Mouse (Mus musculus) heart, postnatal 0 days (tissue): ENCODE results near the gene Gabrd. TPM values are rescaled to one million over a fixed set of nuclear protein-coding genes. Genes with fewer than 3 reads are reported as not detected.

Source experiments
- ATAC-seq: fragments of 200-750 bp; cut with Nextera tagmentation; 2 replicates; pipeline ENCODE4 v1.8.0; 2017; ENCODE audit warnings: low read depth, moderate number of reproducible peaks, moderate library complexity; ENCODE audit not compliant: insufficient read depth
- DNase-seq: peaks from one replicate; pipeline ENCODE4 v3.0.0-alpha.2; 2016; ENCODE audit warnings: low spot score
- H3K27ac ChIP-seq: fragments of 300-500 bp; sonication (generic); 2 replicates; pipeline ENCODE4 v1.5.1; 2014; ENCODE audit warnings: low read depth, mild to moderate bottlenecking
- H3K27me3 ChIP-seq: fragments of 300-500 bp; sonication (generic); 2 replicates; pipeline ENCODE4 v1.6.1; 2014; ENCODE audit warnings: low read length, mixed read lengths; ENCODE audit not compliant: control insufficient read depth, insufficient read depth
- H3K36me3 ChIP-seq: fragments of 300-500 bp; sonication (generic); replicated peaks from 2 replicates; pipeline ENCODE4 v1.6.1; 2014; ENCODE audit warnings: low read length, mixed read lengths; ENCODE audit not compliant: control insufficient read depth, insufficient read depth
- H3K4me1 ChIP-seq: fragments of 300-500 bp; sonication (generic); 2 replicates; pipeline ENCODE4 v1.6.1; 2014; ENCODE audit warnings: antibody characterized with exemption; ENCODE audit not compliant: control insufficient read depth, insufficient read depth
- H3K4me2 ChIP-seq: fragments of 300-500 bp; sonication (generic); 2 replicates; pipeline ENCODE4 v1.6.1; 2014; ENCODE audit warnings: low read depth, mild to moderate bottlenecking, low read length, moderate library complexity
- H3K4me3 ChIP-seq: fragments of 300-500 bp; sonication (generic); 2 replicates; pipeline ENCODE4 v1.5.1; 2014; ENCODE audit warnings: low read depth, low read length
- H3K9ac ChIP-seq: fragments of 300-500 bp; sonication (generic); replicated peaks from 2 replicates; pipeline ENCODE4 v1.6.1; 2014; ENCODE audit warnings: low read depth, low read length, mixed read lengths
- H3K9me3 ChIP-seq: fragments of 300-500 bp; sonication (generic); replicated peaks from 2 replicates; pipeline ENCODE4 v1.6.1; 2016; ENCODE audit warnings: low read length; ENCODE audit not compliant: control insufficient read depth
- CTCF ChIP-seq: IDR thresholded peaks from 2 replicates; pipeline ENCODE4 v1.5.1; 2016; ENCODE audit warnings: antibody characterized with exemption, control low read depth, low read depth
- EP300 ChIP-seq: IDR thresholded peaks from 2 replicates; pipeline ENCODE4 v1.6.1; 2016; ENCODE audit warnings: antibody characterized with exemption, low read depth
- WGBS: fragments of 180-500 bp; shearing (Covaris S2); extraction: QIAGEN DNeasy Blood & Tissue Kit; methylation state at CpG from one replicate; pipeline ENCODE4 v1.1.7; 2014; 5-methylcytosine and 5-hydroxymethylcytosine counted together
- polyA plus RNA-seq: library from polyadenylated mRNA; unstranded; fragments of >200 nt; fragmentation: Nextera tagmentation; extraction: Ambion mirVana; gene quantifications from 2 replicates; pipeline ENCODE4 v1.2.1, GENCODE M21; 2015
- total RNA-seq: library from RNA; depleted of rRNA; stranded (reverse); fragments of >200 nt; gene quantifications from 2 replicates; pipeline ENCODE4 v1.2.3, GENCODE M21; 2014; ENCODE audit warnings: low replicate concordance

Gabrd gene
- total and polyA plus RNA-seq, 2 experiments from 2014 or later: 0.15 TPM; not detected in 1

GRCm38 (mm10) chr4:155346350-155346749 is 51.6 kb downstream of the Gabrd start:
- H3K36me3 ChIP-seq: no peaks in the 10 kb centered on the region
- H3K4me1 ChIP-seq: no peaks in the 10 kb centered on the region
- H3K4me2 ChIP-seq: no peak overlapping the region
- DNase-seq: no peak
- H3K9ac ChIP-seq: no peak overlapping the region
- H3K27me3 ChIP-seq: peaks cover 41% of the 10 kb centered on the region
- no peak overlapping the region for H3K27ac ChIP-seq
- TF ChIP-seq CTCF (no peak), EP300 (no peak)
- no peak for ATAC-seq
- H3K9me3 ChIP-seq: no peaks in the 10 kb centered on the region
- H3K4me3 ChIP-seq: no peak overlapping the region
- 60% methylated on average over 12 of the region's 12 CpGs for WGBS

GRCm38 (mm10) chr4:155345608-155345953 is 52.3 kb downstream of the Gabrd start:
- TF ChIP-seq EP300 (no peak), CTCF (no peak)
- Histone ChIP-seq H3K4me3 (peak overlapping the region; percentile 44), H3K27me3 (peaks cover 41% of the 10 kb centered on the region), H3K27ac (no peak overlapping the region), H3K4me1 (no peaks in the 10 kb centered on the region), H3K9ac (no peak overlapping the region), H3K36me3 (no peaks in the 10 kb centered on the region), H3K9me3 (no peaks in the 10 kb centered on the region), H3K4me2 (peak overlapping the region; percentile 58)
- DNase-seq: peak; percentile 51
- peak; percentile 78 for ATAC-seq
- WGBS: 3% methylated on average over 16 of the region's 16 CpGs

- no peaks in the 10 kb centered on the region for H3K36me3 ChIP-seq
- TF ChIP-seq EP300 (no peak), CTCF (no peak)
- no peak for DNase-seq
- H3K4me3 ChIP-seq: peak overlapping the region; percentile 44
- no peak overlapping the region for H3K9ac ChIP-seq
- no peak for ATAC-seq
- no peak overlapping the region for H3K27ac ChIP-seq
- H3K9me3 ChIP-seq: no peaks in the 10 kb centered on the region
- H3K4me1 ChIP-seq: no peaks in the 10 kb centered on the region
- 12% methylated on average over 47 of the region's 47 CpGs for WGBS
- peak overlapping the region; percentile 58 for H3K4me2 ChIP-seq
- peaks cover 41% of the 10 kb centered on the region for H3K27me3 ChIP-seq
Measured at GRCm38 (mm10) chr4:155344716-155345607, 53.0 kb downstream of the Gabrd start.

DNA sequence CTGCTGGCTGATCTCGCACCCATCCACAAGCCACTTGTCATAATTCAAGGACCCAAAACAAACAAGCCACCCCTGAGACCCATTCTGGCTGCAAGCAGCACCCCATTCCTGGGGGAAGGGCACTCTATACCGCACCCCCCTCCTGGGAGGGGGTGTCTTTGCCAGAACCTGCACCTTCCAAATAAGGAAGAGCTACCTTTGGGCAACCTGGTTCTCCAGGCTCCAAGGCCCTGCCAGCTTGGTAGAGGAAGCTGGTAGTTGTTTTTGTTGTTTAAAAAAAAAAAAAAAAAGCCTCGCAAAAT is 53.7 kb downstream of the Gabrd start:
- WGBS: 70% methylated on average over 3 of the region's 3 CpGs
- H3K27me3 ChIP-seq: peaks cover 41% of the 10 kb centered on the region
- no peaks in the 10 kb centered on the region for H3K9me3 ChIP-seq
- no peak for ATAC-seq
- H3K4me2 ChIP-seq: no peak overlapping the region
- H3K27ac ChIP-seq: no peak overlapping the region
- no peaks in the 10 kb centered on the region for H3K4me1 ChIP-seq
- TF ChIP-seq EP300: no peak
- no peak for TF ChIP-seq CTCF
- no peak overlapping the region for H3K9ac ChIP-seq
- DNase-seq: no peak
- H3K4me3 ChIP-seq: no peak overlapping the region
- no peaks in the 10 kb centered on the region for H3K36me3 ChIP-seq

GRCm38 (mm10) chr4:155343415-155344298 is 54.3 kb downstream of the Gabrd start:
- ATAC-seq (no peak), DNase-seq (no peak)
- Histone ChIP-seq H3K9ac (no peak overlapping the region), H3K27me3 (peaks cover 41% of the 10 kb centered on the region), H3K4me2 (no peak overlapping the region), H3K4me3 (no peak overlapping the region), H3K9me3 (no peaks in the 10 kb centered on the region), H3K27ac (no peak overlapping the region), H3K4me1 (no peaks in the 10 kb centered on the region), H3K36me3 (no peaks in the 10 kb centered on the region)
- WGBS: 77% methylated on average over 14 of the region's 14 CpGs
- TF ChIP-seq CTCF: no peak
- TF ChIP-seq EP300: no peak
